Mouse (Mus musculus) intestine, embryonic 15.5 days (tissue): Measurements from ENCODE around the gene Csn1s1. TPM values are rescaled to one million over a fixed set of nuclear protein-coding genes. Genes with fewer than 3 reads are reported as not detected.

Experiments
- ATAC-seq: fragments of 200-750 bp; cut with Nextera tagmentation; 2 replicates; pipeline ENCODE4 v1.8.0; 2017; ENCODE audit warnings: moderate TSS enrichment, moderate library complexity
- H3K27ac ChIP-seq: fragments of 300-500 bp; sonication (generic); 2 replicates; pipeline ENCODE4 v1.5.1; 2015; ENCODE audit warnings: mild to moderate bottlenecking, inconsistent platforms
- H3K27me3 ChIP-seq: fragments of 300-500 bp; sonication (generic); replicated peaks from 2 replicates; pipeline ENCODE4 v1.6.1; 2015; ENCODE audit warnings: inconsistent platforms
- H3K36me3 ChIP-seq: fragments of 300-500 bp; sonication (generic); 2 replicates; pipeline ENCODE4 v1.6.1; 2015; ENCODE audit warnings: inconsistent platforms
- H3K4me1 ChIP-seq: fragments of 300-500 bp; sonication (generic); replicated peaks from 2 replicates; pipeline ENCODE4 v1.6.1; 2015; ENCODE audit warnings: inconsistent platforms
- H3K4me2 ChIP-seq: fragments of 300-500 bp; sonication (generic); replicated peaks from 2 replicates; pipeline ENCODE4 v1.6.1; 2015; ENCODE audit warnings: mild to moderate bottlenecking, inconsistent platforms
- H3K4me3 ChIP-seq: fragments of 300-500 bp; sonication (generic); replicated peaks from 2 replicates; pipeline ENCODE4 v1.5.1; 2015; ENCODE audit warnings: inconsistent platforms
- H3K9ac ChIP-seq: fragments of 300-500 bp; sonication (generic); 2 replicates; pipeline ENCODE4 v1.6.1; 2015; ENCODE audit warnings: inconsistent platforms
- H3K9me3 ChIP-seq: fragments of 300-500 bp; sonication (generic); 2 replicates; pipeline ENCODE4 v1.6.1; 2016; ENCODE audit warnings: inconsistent platforms
- WGBS: fragments of 180-500 bp; shearing (Covaris S2); methylation state at CpG from one replicate; pipeline ENCODE4 v1.1.7; 2015; 5-methylcytosine and 5-hydroxymethylcytosine counted together
- polyA plus RNA-seq: library from polyadenylated mRNA; unstranded; fragments of >200 nt; fragmentation: Nextera tagmentation; extraction: Ambion mirVana; gene quantifications from 2 replicates; pipeline ENCODE4 v1.2.1, GENCODE M21; 2015

Gene Csn1s1
- not detected in 2 replicates for polyA plus RNA-seq

GRCm38 (mm10) chr5:87665908-87666307 is at the start of gene Csn1s1:
Gene Csn1s1 (plus strand): TSS chr5:87666208.
- H3K27ac ChIP-seq, result no peak within 1 kb of the TSS

GRCm38 (mm10) chr5:87622681-87623080 is 43.3 kb upstream of the Csn1s1 start:
- H3K9me3 ChIP-seq, result no peaks in the 10 kb centered on the region
- no peak overlapping the region for H3K4me2 ChIP-seq
- no peak for ATAC-seq
- H3K4me3 ChIP-seq, result no peak overlapping the region
- H3K27ac ChIP-seq, result no peak overlapping the region
- H3K27me3 ChIP-seq, result no peaks in the 10 kb centered on the region
- no peaks in the 10 kb centered on the region for H3K36me3 ChIP-seq
- no peaks in the 10 kb centered on the region for H3K4me1 ChIP-seq
- H3K9ac ChIP-seq, result no peak overlapping the region

More at GRCm38 (mm10) chr5:87665908-87666307, at the start of gene Csn1s1:
- Histone ChIP-seq H3K4me2 (no peak within 1 kb of the TSS), H3K36me3 (no peaks in the 10 kb centered on the region), H3K4me3 (no peak within 1 kb of the TSS), H3K9me3 (no peaks in the 10 kb centered on the region), H3K9ac (no peak within 1 kb of the TSS), H3K27me3 (no peaks in the 10 kb centered on the region), H3K4me1 (no peaks in the 10 kb centered on the region)
- no peak for ATAC-seq

GRCm38 (mm10) chr5:87642787-87643186 is 23.2 kb upstream of the Csn1s1 start:
- H3K27ac ChIP-seq, result no peak overlapping the region
- H3K36me3 ChIP-seq, result no peaks in the 10 kb centered on the region
- no peak overlapping the region for H3K9ac ChIP-seq
- H3K27me3 ChIP-seq, result no peaks in the 10 kb centered on the region
- H3K4me3 ChIP-seq, result no peak overlapping the region
- H3K4me1 ChIP-seq, result no peaks in the 10 kb centered on the region
- H3K4me2 ChIP-seq, result no peak overlapping the region
- ATAC-seq, result peak; percentile 51; the same call in 1 of the 2 replicates
- H3K9me3 ChIP-seq, result no peaks in the 10 kb centered on the region

GRCm38 (mm10) chr5:87699530-87699929 is 33.5 kb downstream of the Csn1s1 start, which contains the start of gene Csn2:
Gene Csn2 (minus strand): TSS chr5:87699630.
- no peak within 1 kb of the TSS for H3K9ac ChIP-seq
- no peak for ATAC-seq
- H3K4me3 ChIP-seq, result no peak within 1 kb of the TSS
- H3K36me3 ChIP-seq, result no peaks in the 10 kb centered on the region
- WGBS, result 74% methylated on average over 3 of the region's 3 CpGs
- H3K27me3 ChIP-seq, result no peaks in the 10 kb centered on the region
- no peaks in the 10 kb centered on the region for H3K4me1 ChIP-seq
- H3K4me2 ChIP-seq, result no peak within 1 kb of the TSS
- no peaks in the 10 kb centered on the region for H3K9me3 ChIP-seq
- H3K27ac ChIP-seq, result no peak within 1 kb of the TSS

GRCm38 (mm10) chr5:87705891-87706290 is 39.9 kb downstream of the Csn1s1 start:
- H3K4me2 ChIP-seq, result no peak overlapping the region
- H3K4me1 ChIP-seq, result no peaks in the 10 kb centered on the region
- no peak overlapping the region for H3K27ac ChIP-seq
- H3K27me3 ChIP-seq, result no peaks in the 10 kb centered on the region
- H3K4me3 ChIP-seq, result no peak overlapping the region
- H3K9ac ChIP-seq, result no peak overlapping the region
- no peak for ATAC-seq
- no peaks in the 10 kb centered on the region for H3K9me3 ChIP-seq
- H3K36me3 ChIP-seq, result no peaks in the 10 kb centered on the region
- 64% methylated on average over 1 of the region's 1 CpGs for WGBS

Other genes starting within 250 kb of the Csn1s1 start
- not detected in 2 replicates for gene Ugt2b38, start 242.0 kb upstream of the Csn1s1 start, polyA plus RNA-seq
- gene Ugt2a2, start 183.9 kb upstream of the Csn1s1 start, polyA plus RNA-seq, result not detected in 2 replicates
- not detected in 2 replicates for gene Gm43638, start 179.4 kb upstream of the Csn1s1 start, polyA plus RNA-seq
- gene Ugt2a1, start 175.3 kb upstream of the Csn1s1 start, polyA plus RNA-seq, result not detected in 2 replicates
- gene Sult1b1, start 128.0 kb upstream of the Csn1s1 start, polyA plus RNA-seq, result 43.0 and 49.7 TPM in 2 replicates
- gene Sult1d1, start 97.2 kb upstream of the Csn1s1 start, polyA plus RNA-seq, result 43.6 and 56.5 TPM in 2 replicates
- not detected in 2 replicates for gene Sult1e1, start 74.6 kb upstream of the Csn1s1 start, polyA plus RNA-seq
- gene Csn2, start 33.4 kb downstream of the Csn1s1 start, polyA plus RNA-seq, result not detected in 2 replicates
- gene Csn1s2a, start 108.4 kb downstream of the Csn1s1 start, polyA plus RNA-seq, result not detected in 2 replicates
- gene Csn1s2b, start 141.9 kb downstream of the Csn1s1 start, polyA plus RNA-seq, result not detected in 2 replicates
- gene Prr27, start 159.5 kb downstream of the Csn1s1 start, polyA plus RNA-seq, result not detected in 2 replicates
- not detected in 2 replicates for gene Odam, start 218.8 kb downstream of the Csn1s1 start, polyA plus RNA-seq